Mouse (Mus musculus): Measurements from ENCODE around the gene Nop58. TPM values are rescaled to one million over a fixed set of nuclear protein-coding genes. Genes with fewer than 3 reads are reported as not detected.
"Not testable (repeated sequence)": the region's sequence is repeated elsewhere in the genome, so short reads cannot be mapped to it uniquely, and the experiment has no call there.

The Nop58 gene
- 100 to 1,000 TPM; 192 to 195 TPM for polyA plus RNA-seq (2017; shearing (Covaris generic))

DNA sequence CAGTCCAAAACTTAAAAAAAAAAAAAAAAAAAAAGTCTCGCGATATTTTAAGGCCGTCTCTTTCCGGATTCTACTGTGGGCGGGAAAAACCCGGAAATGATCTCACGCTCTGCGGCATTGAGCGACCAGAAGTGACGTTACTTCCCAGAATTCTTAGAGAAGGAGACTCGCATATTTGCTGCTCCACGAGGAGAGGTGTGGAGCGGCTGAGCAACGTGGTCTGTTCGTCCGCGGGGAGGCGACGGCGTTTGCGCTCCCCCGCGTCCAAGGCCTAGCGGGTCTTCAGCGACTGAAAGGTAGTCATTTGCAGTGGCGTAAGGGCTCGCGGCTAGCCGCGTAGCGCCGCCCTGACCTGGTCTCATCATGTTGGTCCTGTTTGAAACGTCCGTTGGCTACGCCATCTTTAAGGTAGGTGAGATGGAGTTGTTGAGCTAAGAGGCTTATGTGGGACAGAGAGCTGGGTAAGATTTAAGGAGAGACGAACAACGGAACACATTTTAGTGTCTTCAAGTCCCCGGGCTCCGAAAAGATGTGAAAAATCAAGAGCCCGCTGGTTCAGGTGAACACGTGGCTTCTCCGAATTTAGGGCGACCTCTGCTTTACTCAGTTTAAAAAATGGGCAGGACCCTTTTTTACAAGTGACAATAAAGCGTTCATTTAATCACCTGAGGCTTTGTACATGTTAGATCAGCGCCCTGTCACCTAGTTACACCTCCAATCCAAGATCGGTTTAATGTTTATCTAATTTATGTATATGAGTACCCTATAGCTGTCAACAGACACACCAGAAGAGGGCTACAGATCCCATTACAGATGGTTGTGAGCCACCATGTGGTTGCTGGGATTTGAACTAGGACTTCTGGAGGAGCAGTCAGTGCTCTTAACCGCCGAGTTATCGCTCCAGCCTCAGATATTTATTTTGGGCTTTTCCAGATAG is at the start of gene Nop58:
Nop58 (plus strand) TSS at position 153 of the 937 bp plus-strand sequence.
- peak; percentile 99 for ATAC-seq

DNA sequence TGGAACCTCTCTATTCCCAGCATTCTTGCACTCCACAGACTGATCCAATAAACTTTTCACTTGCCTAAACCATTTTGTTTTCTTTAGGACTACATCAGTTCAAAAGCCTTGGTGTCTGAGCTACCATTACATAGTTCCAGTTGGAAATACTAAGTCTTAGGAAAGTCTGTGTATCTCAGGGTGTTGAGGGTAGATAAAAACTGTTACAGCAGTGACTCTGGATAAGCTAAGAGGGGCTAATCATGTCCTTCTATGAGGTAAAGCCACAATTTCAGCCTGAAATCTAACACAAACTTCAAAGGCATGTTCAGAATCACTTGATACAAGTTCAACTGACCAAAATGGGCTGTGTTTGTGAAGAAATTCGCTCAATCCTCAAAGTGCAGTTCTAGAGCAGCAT is 48.4 kb upstream of the Nop58 start:
- ATAC-seq, result no peak

DNA sequence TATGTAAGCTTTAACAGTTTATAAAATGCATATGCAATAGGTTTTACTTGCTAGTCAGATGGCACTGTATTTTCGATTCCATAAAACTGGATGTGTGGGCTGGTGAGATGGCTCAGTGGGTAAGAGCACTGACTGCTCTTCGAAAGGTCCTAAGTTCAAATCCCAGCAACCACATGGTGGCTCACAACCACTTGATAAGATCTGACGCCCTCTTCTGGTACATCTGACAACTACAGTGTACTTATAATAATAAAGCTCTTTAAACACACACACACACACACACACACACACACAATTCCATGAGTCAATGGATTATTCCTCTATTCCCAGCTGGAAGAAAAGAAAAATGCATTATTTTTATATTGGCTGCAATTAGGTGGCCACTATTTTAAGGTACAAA is 46.4 kb upstream of the Nop58 start:
- no peak for ATAC-seq

GRCm38 (mm10) chr1:59642488-59642887 is 42.3 kb upstream of the Nop58 start:
- no peak for ATAC-seq

DNA sequence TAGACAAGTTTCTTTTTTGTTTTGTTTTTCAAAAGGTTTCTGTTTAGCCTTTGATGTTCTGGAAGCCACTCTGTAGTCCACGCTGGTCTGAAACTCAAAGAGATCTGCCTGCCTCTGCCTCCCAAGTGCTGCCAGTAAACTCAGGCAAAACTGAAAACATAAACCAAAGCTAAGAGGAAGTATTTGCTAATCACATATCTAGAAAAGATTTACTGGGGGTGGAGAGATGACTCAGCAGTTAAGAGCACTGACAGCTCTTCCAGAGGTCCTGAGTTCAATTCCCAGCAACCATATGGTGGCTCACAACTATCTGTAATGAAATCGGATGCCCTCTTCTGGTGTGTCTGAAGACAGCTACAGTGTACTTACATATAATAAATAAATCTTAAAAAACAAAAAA is 38.3 kb upstream of the Nop58 start:
- ATAC-seq, result not testable (repeated sequence)

DNA sequence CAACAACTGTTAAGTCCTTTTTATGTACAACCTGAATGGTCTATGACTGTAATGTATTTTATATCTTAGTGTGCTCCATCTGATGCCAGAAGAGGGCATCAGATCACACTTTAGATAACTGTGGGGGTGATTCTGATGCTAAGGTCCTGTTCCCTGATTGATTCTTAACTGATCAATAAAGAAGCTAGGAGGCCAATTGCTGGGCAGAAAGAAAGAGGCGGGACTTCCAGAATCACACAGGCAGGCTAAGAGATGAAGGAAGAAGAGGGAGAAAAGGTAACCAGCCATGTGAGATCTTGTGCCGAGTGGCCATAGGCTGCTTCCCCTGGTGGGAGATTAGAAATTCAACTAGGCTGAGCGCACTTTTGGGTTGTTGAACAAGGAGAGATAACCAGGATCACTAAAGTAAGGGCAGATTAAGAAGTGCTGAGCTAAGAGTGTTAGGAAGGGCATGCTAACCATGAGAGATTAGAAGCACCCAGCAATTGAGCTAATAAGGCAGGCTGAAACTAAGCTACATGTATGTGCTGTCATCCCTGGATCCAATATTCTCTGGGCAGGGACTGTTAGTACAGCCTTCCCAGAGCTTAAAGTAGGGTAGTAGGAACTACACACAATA is 33.5 kb upstream of the Nop58 start:
- ATAC-seq, result no peak

DNA sequence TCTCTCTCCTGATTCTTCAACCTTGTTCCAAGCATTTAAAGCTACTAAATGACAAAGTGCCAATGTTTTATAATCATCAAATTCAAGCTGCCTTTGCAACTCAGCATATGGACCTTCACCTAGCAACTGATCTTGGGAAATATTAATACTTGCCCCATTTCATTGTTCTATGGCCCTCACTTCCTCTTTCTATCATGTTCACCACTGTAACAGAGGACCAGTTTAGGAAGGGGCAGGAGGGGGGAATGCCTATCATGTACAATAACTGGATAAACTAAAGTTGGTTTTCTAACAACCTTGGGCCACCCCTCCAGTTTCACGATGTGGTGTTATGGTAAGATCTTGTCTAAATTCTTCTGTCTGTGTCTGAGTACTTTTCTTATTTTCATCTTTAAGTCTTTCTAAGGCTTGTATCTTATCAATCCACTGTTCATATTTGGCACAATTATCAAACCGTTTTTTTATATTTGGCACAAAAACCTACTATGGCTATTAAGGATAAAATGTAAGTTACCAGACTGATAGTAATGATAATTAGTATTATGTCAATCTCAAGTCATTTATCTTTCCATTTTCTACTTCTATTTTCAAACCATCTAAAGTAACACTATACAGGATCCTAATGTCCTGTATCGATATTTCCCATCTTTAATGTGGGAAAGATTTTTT is 31.4 kb upstream of the Nop58 start:
- ATAC-seq, result no peak

GRCm38 (mm10) chr1:59656244-59657171 is 28.3 kb upstream of the Nop58 start:
- no peak for ATAC-seq

DNA sequence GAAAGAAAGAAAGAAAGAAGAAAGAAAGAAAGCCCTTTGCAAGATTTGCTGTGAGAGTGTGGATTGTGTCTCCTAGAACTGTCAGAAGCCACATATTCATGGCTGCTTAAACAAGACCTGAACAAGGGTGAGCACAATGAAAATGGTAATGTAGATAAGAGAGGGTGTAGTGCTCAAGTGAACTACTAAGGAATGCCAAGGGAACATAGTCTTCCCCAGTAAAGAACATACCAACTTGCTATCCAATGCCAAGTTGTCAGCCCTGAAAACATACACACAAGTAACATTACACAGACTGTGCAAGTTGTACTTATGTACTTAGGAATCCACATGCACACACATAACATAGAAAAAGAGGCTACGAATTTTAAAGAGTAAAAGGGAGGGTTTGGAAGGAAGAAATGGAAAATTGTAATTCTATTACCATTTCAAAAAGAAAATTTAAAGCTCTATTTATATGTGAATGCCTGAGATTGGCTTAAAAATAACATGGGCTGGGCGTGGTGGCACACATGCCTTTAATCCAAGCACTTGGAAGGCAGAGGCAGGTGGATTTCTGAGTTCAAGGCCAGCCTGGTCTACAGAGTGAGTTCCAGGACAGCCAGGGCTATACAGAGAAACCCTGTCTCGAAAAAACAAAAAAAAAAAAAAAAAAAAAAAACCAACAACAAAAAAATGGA is 21.2 kb upstream of the Nop58 start:
- ATAC-seq, result no peak

- ATAC-seq, result no peak
Observed at GRCm38 (mm10) chr1:59668871-59669270, 15.9 kb upstream of the Nop58 start.

DNA sequence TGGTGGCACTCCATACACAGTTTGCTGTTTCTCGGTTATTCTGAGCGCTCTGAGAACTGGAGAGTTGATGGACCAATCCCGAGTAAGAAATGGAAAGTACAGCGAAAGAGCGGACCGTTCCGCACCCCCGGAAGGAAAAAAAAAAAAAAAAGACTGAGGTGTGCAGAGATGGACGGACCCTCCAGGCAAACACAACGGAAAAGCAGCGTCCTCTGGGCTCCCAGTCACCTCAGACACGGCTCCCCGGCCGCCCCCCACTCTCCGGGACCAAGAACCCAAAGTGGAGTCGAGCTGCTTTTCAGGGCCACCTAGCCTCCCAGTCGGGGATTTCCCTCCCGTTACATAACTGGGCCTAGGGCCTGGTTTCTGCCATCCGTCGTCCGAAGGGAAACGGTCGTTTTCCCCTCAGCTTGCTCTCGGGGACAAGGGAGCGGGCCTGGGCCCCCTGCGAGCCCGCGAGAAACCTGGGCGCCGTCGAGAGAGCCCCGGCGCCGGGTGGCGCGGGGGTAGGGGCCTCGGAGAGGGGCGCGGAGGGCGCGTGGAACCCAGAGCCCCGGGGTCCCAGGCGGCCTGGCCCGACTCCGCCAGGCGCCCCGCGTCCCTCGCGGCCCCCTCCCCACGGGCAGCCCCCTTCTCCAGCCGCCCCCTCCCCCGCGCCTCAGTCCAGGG is 14.7 kb upstream of the Nop58 start:
- ATAC-seq, result peak; percentile 29

- peak; percentile 87 for ATAC-seq
Observed at GRCm38 (mm10) chr1:59670641-59671168, 14.1 kb upstream of the Nop58 start, which contains the start of gene Sumo1. Sumo1 (minus strand) TSS chr1:59670834.

- no peak for ATAC-seq
Observed at GRCm38 (mm10) chr1:59673661-59674060, 11.1 kb upstream of the Nop58 start.

GRCm38 (mm10) chr1:59683926-59684818 is 599 bp upstream of the Nop58 start:
- peak; percentile 8 for ATAC-seq

DNA sequence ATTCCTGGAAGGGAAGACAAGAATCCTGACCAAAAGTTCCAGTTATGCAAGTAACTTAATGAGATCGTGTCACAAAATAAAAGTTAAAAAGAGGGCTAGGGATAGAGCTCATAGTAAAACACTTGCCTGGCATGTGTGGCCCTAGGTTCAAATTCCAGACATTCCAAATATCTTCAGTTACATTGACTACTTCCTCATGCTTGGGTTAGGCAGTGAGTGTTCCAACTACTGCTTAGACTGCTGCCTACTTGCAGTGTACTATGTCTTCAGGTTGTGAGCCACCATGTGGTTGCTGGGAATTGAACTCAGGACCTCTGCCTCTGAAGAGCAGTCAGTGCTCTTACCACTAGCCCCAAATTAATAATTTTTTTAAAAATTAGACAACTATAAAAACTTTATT is 2.7 kb downstream of the Nop58 start:
- no peak for ATAC-seq

- ATAC-seq, result no peak
Observed at GRCm38 (mm10) chr1:59690467-59690866, 5.7 kb downstream of the Nop58 start.

GRCm38 (mm10) chr1:59697751-59698150 is 13.0 kb downstream of the Nop58 start:
- no peak for ATAC-seq

DNA sequence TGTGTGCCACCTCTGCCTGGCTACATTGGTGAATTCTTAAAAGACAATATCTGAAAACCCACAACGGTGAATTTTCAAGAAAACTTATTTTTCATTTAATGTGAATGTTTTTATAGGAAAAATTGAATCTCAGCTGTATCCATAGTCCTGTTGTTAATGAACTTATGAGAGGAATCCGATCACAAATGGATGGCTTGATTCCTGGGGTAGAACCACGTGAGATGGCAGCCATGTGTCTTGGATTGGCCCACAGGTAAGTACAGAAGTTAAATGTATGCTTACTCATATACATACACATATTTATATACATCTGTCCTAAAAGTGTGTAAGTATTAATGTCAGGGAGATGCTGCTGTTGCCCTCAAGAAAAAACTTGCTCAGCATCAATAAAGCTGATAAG is 13.4 kb downstream of the Nop58 start:
- ATAC-seq, result no peak

GRCm38 (mm10) chr1:59701766-59702165 is 17.0 kb downstream of the Nop58 start:
- ATAC-seq, result no peak

- ATAC-seq, result no peak
Observed at GRCm38 (mm10) chr1:59719900-59720299, 35.1 kb downstream of the Nop58 start.
